Mouse (Mus musculus) thymus, adult 2 months (tissue): ENCODE data around the gene Fam8a1.
A peak's percentile ranks its signal among the peaks of the same experiment; 100 is the strongest.

ENCODE experiments used
- CTCF ChIP-seq: fragments of 200-500 bp; IDR thresholded peaks from 2 replicates; pipeline ENCODE4 v1.5.1; 2012; ENCODE audit warnings: mild to moderate bottlenecking, control low read depth, low read length, moderate library complexity, borderline replicate concordance; ENCODE audit not compliant: control insufficient read depth, poor library complexity, insufficient read depth; ENCODE audit errors: extremely low read depth
- POLR2A ChIP-seq: fragments of 200-500 bp; IDR thresholded peaks from 2 replicates; pipeline ENCODE4 v1.6.1; 2012; ENCODE audit warnings: mild to moderate bottlenecking, low read length, control low read depth, moderate library complexity; ENCODE audit not compliant: control insufficient read depth, poor library complexity, insufficient read depth; ENCODE audit errors: extremely low read depth

GRCm38 (mm10) chr13:46727038-46727836 lies 57.9 kb downstream of the Fam8a1 start:
- TF ChIP-seq POLR2A, result no peak
- TF ChIP-seq CTCF, result 0 out of 2 replicates have a peak, but pooled peaks have one; percentile 34
